Mouse (Mus musculus) CH12F3 (cell line): ENCODE measurements at regions not wholly inside any gene's neighbourhood (a gene's known extent, or its start where the extent isn't known, plus 50 kb on each side); places are given as distances from the start of the nearest gene placed in this dataset.

Source experiments
- in situ Hi-C: fragments of 300-500 bp; cut with MboI; formaldehyde crosslinking; loops from 2 replicates; pipeline ENCODE4 v1.14.3; 2020; ENCODE audit warnings: low sequenced_read_pairs

- in situ Hi-C loops: no loop called here
Measured at GRCm38 (mm10) chr8:126855056-126855609, 90.5 kb downstream of the Tomm20 start.

- in situ Hi-C loops: no loop called here
Measured at GRCm38 (mm10) chr8:126854121-126855055, 91.3 kb downstream of the Tomm20 start.

- in situ Hi-C loops: no loop called here
Measured at GRCm38 (mm10) chr8:126852663-126853390, 92.8 kb downstream of the Tomm20 start.

GRCm38 (mm10) chr8:126852184-126852583 is 93.5 kb downstream of the Tomm20 start:
- in situ Hi-C loops: no loop called here

GRCm38 (mm10) chr8:126851780-126852179 is 93.9 kb downstream of the Tomm20 start:
- in situ Hi-C loops: no loop called here

GRCm38 (mm10) chr8:126850189-126850535 is 95.5 kb downstream of the Tomm20 start:
- in situ Hi-C loops: no loop called here

- in situ Hi-C loops: loop anchor here (10.0 kb wide), 1 partner anchor 255 kb away; the partner anchor contains the start of gene Irf2bp2
Measured at GRCm38 (mm10) chr8:126849411-126850188, 96.0 kb downstream of the Tomm20 start.

GRCm38 (mm10) chr8:126848369-126849105 is 97.1 kb downstream of the Tomm20 start:
- in situ Hi-C loops: loop anchor here (10.0 kb wide), 1 partner anchor 254 kb away; the partner anchor contains the start of gene Irf2bp2

GRCm38 (mm10) chr8:126847664-126848353 is 97.8 kb downstream of the Tomm20 start:
- in situ Hi-C loops: loop anchor here (10.0 kb wide), 1 partner anchor 253 kb away; the partner anchor contains the start of gene Irf2bp2

- in situ Hi-C loops: loop anchor here (10.0 kb wide), 1 partner anchor 251 kb away; the partner anchor contains the start of gene Irf2bp2
Measured at GRCm38 (mm10) chr8:126846188-126846565, 99.5 kb downstream of the Tomm20 start.

- in situ Hi-C loops: loop anchor here (10.0 kb wide), 1 partner anchor 251 kb away; the partner anchor contains the start of gene Irf2bp2
Measured at GRCm38 (mm10) chr8:126845530-126846187, 100.0 kb downstream of the Tomm20 start.

- in situ Hi-C loops: loop anchor here (10.0 kb wide), 1 partner anchor 250 kb away; the partner anchor contains the start of gene Irf2bp2
Measured at GRCm38 (mm10) chr8:126844627-126845026, 101.0 kb downstream of the Tomm20 start.

- in situ Hi-C loops: loop anchor here (10.0 kb wide), 1 partner anchor 246 kb away; the partner anchor contains the start of gene Irf2bp2
Measured at GRCm38 (mm10) chr8:126841187-126841586, 104.5 kb downstream of the Tomm20 start.

- in situ Hi-C loops: loop anchor here (10.0 kb wide), 1 partner anchor 245 kb away; the partner anchor contains the start of gene Irf2bp2
Measured at GRCm38 (mm10) chr8:126839712-126840355, 105.8 kb downstream of the Tomm20 start.

GRCm38 (mm10) chr8:126839039-126839711 is 106.5 kb downstream of the Tomm20 start:
- in situ Hi-C loops: no loop called here

- in situ Hi-C loops: no loop called here
Measured at GRCm38 (mm10) chr8:126838228-126838627, 107.4 kb downstream of the Tomm20 start.

GRCm38 (mm10) chr8:126837318-126838025 is 108.2 kb downstream of the Tomm20 start:
- in situ Hi-C loops: no loop called here
